Mouse (Mus musculus) liver, embryonic 14.5 days (tissue): ENCODE data around the gene Kifc3. TPM values are rescaled to one million over a fixed set of nuclear protein-coding genes. Genes with fewer than 3 reads are reported as not detected.

ENCODE experiments used
- ATAC-seq: fragments of 200-750 bp; cut with Nextera tagmentation; 2 replicates; pipeline ENCODE4 v1.8.0; 2017; ENCODE audit warnings: moderate number of reproducible peaks, mild to moderate bottlenecking, moderate library complexity; ENCODE audit not compliant: insufficient read depth
- DNase-seq, 3 experiments: peaks; one replicate each; pipeline ENCODE4 v3.0.0-alpha.2; 2012 to 2013; ENCODE audit warnings: low read depth in 3 of 3, low spot score in 3 of 3
- H3K27ac ChIP-seq: fragments of 300-500 bp; sonication (generic); 2 replicates; pipeline ENCODE4 v1.5.1; 2014; ENCODE audit warnings: moderate library complexity, mild to moderate bottlenecking, control low read depth, inconsistent platforms
- H3K27me3 ChIP-seq: fragments of 300-500 bp; sonication (generic); 2 replicates; pipeline ENCODE4 v1.6.1; 2014; ENCODE audit warnings: mild to moderate bottlenecking, low read length, moderate library complexity; ENCODE audit not compliant: control insufficient read depth, insufficient read depth
- H3K36me3 ChIP-seq: fragments of 300-500 bp; sonication (generic); replicated peaks from 2 replicates; pipeline ENCODE4 v1.6.1; 2014; ENCODE audit warnings: low read depth; ENCODE audit not compliant: control insufficient read depth, insufficient read depth
- H3K4me1 ChIP-seq, 2 experiments: fragments of 200-500 bp in 1 of 2; fragments of 300-500 bp in 1 of 2; sonication (generic) in 1 of 2; replicated peaks; 2 replicates each; pipeline ENCODE4 v1.6.1; 2012 to 2014; ENCODE audit warnings: antibody characterized with exemption in 1 of 2, inconsistent platforms in 1 of 2, low read length in 1 of 2; ENCODE audit not compliant: control insufficient read depth in 2 of 2, insufficient read depth in 2 of 2
- H3K4me2 ChIP-seq: fragments of 300-500 bp; sonication (generic); 2 replicates; pipeline ENCODE4 v1.6.1; 2014; ENCODE audit warnings: low read depth, mild to moderate bottlenecking, control low read depth, moderate library complexity
- H3K4me3 ChIP-seq, 2 experiments: fragments of 200-500 bp in 1 of 2; fragments of 300-500 bp in 1 of 2; sonication (generic) in 1 of 2; 2 replicates each; pipeline ENCODE4 v1.5.1; 2012 to 2014; ENCODE audit warnings: low read depth in 2 of 2, low read length in 2 of 2, mild to moderate bottlenecking in 2 of 2, control low read depth in 1 of 2, inconsistent platforms in 1 of 2, moderate library complexity in 1 of 2; ENCODE audit not compliant: insufficient read depth in 1 of 2
- H3K9ac ChIP-seq: fragments of 300-500 bp; sonication (generic); replicated peaks from 2 replicates; pipeline ENCODE4 v1.6.1; 2014; ENCODE audit warnings: mild to moderate bottlenecking, control low read depth, moderate library complexity
- H3K9me3 ChIP-seq: fragments of 300-500 bp; sonication (generic); 2 replicates; pipeline ENCODE4 v1.6.1; 2016; ENCODE audit warnings: low read length, mixed read lengths; ENCODE audit not compliant: control insufficient read depth
- CTCF ChIP-seq: IDR thresholded peaks from 2 replicates; pipeline ENCODE4 v1.5.1; 2016; ENCODE audit warnings: antibody characterized with exemption, low read depth, control low read depth
- EP300 ChIP-seq: IDR thresholded peaks from 2 replicates; pipeline ENCODE4 v1.6.1; 2016; ENCODE audit warnings: antibody characterized with exemption, low read depth
- WGBS: fragments of 180-500 bp; shearing (Covaris S2); extraction: QIAGEN DNeasy Blood & Tissue Kit; methylation state at CpG from one replicate; pipeline ENCODE4 v1.1.7; 2014; ENCODE audit not compliant: insufficient replicate concordance; 5-methylcytosine and 5-hydroxymethylcytosine counted together
- polyA plus RNA-seq, 2 experiments: library from polyadenylated mRNA; depleted of rRNA in 1 of 2; stranded (reverse) in 1 of 2; unstranded in 1 of 2; fragments of >200 nt; fragmentation: Nextera tagmentation in 1 of 2; extraction: Ambion mirVana in 1 of 2; gene quantifications; 2 replicates each; pipeline versions ENCODE4 v1.2.1 to v1.2.3; 2012 to 2014

Gene Kifc3
- polyA plus RNA-seq, 2 experiments: 2.5 to 4.0 TPM

DNA sequence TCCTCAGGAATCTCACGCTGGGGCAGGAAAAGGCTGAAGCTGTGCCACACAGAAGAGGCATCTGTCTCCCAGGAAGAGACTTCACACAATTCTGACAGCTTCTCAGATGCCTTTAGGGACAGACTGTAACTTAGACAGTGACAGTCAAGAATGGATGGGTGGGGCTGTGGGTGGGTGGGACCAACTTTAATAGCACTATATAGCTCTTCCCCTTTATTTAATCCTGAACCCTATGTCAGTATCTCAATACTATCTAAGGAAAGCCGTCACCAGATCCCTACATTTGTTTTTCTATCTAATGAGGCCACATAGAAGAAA is 24.5 kb upstream of the Kifc3 start:
- ATAC-seq (no peak), DNase-seq (no peak)
- Histone ChIP-seq H3K9ac (no peak overlapping the region), H3K4me2 (no peak overlapping the region), H3K4me1 (no peaks in the 10 kb centered on the region), H3K36me3 (no peaks in the 10 kb centered on the region), H3K27ac (no peak overlapping the region), H3K4me3 (no peak overlapping the region), H3K27me3 (no peaks in the 10 kb centered on the region), H3K9me3 (no peaks in the 10 kb centered on the region)
- 37% methylated on average over 2 of the region's 2 CpGs for WGBS
- no peak for TF ChIP-seq CTCF
- TF ChIP-seq EP300: no peak

DNA sequence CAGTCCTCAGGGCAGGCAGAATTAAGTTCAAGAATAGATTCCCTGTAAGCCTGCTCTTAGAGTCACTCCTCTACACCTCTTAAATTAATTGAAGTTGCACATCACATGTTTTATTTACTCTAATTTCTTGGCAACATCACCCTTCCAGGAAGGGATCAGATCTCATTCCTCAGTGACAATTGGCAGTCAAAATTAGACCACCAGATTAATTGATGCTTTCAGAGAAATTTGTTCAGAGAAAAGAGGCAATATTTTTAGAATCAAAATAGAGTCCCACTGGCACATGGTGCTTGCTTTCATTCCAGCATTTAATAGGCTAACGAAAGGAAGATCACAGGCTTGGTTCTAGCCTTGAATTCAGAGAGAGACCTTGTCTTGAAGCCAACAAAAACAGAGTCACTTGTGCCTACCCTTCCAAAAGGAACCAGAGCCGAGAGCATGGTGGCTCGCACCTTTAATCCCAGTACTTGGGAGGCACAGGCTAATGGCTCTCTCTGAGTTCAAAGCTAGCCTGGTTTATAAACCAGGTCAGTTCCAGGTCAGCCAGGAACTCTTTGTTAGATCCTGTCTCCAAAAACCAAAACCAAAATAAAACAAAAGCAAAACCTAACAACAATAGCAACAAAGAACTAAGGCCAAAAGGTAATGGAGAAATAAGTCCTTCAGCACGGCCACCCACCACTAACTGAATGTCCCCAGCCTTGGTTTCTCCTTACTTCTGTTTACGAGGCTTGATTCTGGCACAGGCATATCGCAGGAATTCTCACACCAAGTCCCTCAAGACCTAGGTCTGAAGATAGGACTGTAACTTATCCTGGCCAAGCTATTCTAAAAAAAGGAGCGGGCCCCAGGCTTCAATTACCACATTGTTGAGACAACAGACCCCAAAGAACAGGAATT is 23.9 kb upstream of the Kifc3 start:
- Histone ChIP-seq H3K4me1 (no peaks in the 10 kb centered on the region), H3K9me3 (no peaks in the 10 kb centered on the region), H3K27me3 (no peaks in the 10 kb centered on the region), H3K4me3 (no peak overlapping the region), H3K27ac (no peak overlapping the region), H3K4me2 (no peak overlapping the region), H3K9ac (no peak overlapping the region), H3K36me3 (no peaks in the 10 kb centered on the region)
- TF ChIP-seq CTCF (no peak), EP300 (no peak)
- 54% methylated on average over 7 of the region's 7 CpGs for WGBS
- DNase-seq (no peak), ATAC-seq (no peak)

DNA sequence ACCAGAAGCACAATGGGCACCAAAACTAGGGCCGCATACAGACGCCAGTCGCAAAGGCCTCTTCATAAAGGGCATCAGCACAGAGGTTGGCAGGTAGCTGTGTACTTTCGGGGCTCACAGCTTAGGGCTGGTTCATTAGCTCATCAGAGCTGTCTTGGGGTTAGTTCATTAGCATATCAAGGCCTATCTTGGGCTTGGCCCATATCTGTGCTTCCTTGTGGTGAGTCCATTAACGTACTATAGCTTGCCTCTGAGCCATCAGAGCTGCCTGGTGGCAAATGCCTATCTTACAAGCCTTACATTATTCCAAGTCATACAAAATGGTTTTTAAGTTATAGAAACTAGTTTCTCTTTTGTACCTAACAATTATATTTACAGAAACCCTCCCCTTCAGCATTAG is 21.4 kb upstream of the Kifc3 start:
- Histone ChIP-seq H3K4me2 (no peak overlapping the region), H3K4me3 (no peak overlapping the region), H3K9ac (no peak overlapping the region), H3K4me1 (no peaks in the 10 kb centered on the region), H3K27me3 (no peaks in the 10 kb centered on the region), H3K36me3 (no peaks in the 10 kb centered on the region), H3K9me3 (no peaks in the 10 kb centered on the region), H3K27ac (no peak overlapping the region)
- ATAC-seq (no peak), DNase-seq (no peak)
- 64% methylated on average over 5 of the region's 5 CpGs for WGBS
- TF ChIP-seq CTCF: no peak
- no peak for TF ChIP-seq EP300

DNA sequence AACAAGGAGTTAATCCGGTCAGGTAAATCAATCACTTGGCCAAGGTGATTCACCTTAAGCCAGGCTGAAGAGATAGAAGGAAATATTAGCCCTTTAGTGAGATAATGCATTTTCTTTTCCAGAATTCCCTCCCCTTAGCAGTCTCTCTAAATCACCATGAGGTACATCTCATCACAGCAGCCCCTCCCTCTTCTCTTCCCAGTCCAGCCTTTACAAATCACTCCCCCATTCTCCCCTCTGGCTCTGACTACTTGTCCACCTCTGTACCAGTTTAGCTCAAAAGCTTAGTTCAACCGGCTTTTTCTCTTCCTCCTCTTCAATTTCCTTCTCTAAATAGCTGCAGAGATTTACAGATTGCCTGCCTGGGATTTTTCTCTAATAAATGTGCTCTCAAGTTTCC is 18.4 kb upstream of the Kifc3 start:
- Histone ChIP-seq H3K36me3 (no peaks in the 10 kb centered on the region), H3K4me1 (no peaks in the 10 kb centered on the region), H3K4me3 (no peak overlapping the region), H3K9me3 (no peaks in the 10 kb centered on the region), H3K27ac (no peak overlapping the region), H3K4me2 (no peak overlapping the region), H3K9ac (no peak overlapping the region), H3K27me3 (no peaks in the 10 kb centered on the region)
- DNase-seq: no peak
- 24% methylated on average over 2 of the region's 2 CpGs for WGBS
- ATAC-seq: no peak
- no peak for TF ChIP-seq EP300
- TF ChIP-seq CTCF: no peak

DNA sequence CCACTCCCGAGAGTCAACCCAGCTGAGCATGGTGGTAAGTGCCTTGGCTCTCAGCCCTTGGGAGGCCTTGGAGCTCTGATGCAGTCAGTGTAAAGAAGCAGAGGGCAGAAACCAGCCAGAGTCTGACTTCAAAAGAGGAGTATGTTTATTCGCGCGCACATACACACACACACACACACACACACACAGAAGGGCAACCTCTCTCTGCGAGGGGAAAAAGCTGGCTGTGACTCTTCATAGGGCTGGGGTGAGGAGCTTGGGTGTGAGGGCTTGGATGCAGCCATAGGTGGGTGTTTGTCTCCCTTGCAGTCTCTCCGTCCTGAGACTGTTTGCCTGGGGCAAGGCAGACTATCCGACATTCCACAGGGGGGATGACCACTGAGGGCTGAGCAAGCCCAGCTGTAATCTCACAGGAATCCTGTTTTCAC is 18.0 kb upstream of the Kifc3 start:
- no peaks in the 10 kb centered on the region for H3K36me3 ChIP-seq
- H3K4me3 ChIP-seq: no peak overlapping the region
- H3K4me1 ChIP-seq: no peaks in the 10 kb centered on the region
- no peaks in the 10 kb centered on the region for H3K27me3 ChIP-seq
- DNase-seq: no peak
- no peak overlapping the region for H3K4me2 ChIP-seq
- no peak overlapping the region for H3K9ac ChIP-seq
- WGBS: 50% methylated on average over 7 of the region's 7 CpGs
- H3K9me3 ChIP-seq: no peaks in the 10 kb centered on the region
- no peak for ATAC-seq
- H3K27ac ChIP-seq: no peak overlapping the region
- no peak for TF ChIP-seq EP300
- TF ChIP-seq CTCF: no peak
